Comparison of ENCODE assay signal across 8 mouse cellular contexts in genomic region chr3:109341631-109342030, GRCm38 (mm10). TPM values are rescaled to one million over a fixed set of nuclear protein-coding genes. Genes with fewer than 3 reads are reported as not detected.
DNase-seq lines count a peak whose midpoint lies in the region; ATAC-seq and TF ChIP-seq lines count a peak whose summit lies in the region.

No protein-coding gene starts in this region.

- 7% methylated on average over 8 of the region's 8 CpGs for WGBS in intestine, postnatal 0 days
- WGBS in lung, embryonic 14.5 days = 3% methylated on average over 8 of the region's 8 CpGs
- 6% methylated on average over 8 of the region's 8 CpGs for WGBS in neural tube, embryonic 13.5 days

- H3K36me3 ChIP-seq in intestine, postnatal 0 days (ENCODE audit: control insufficient read depth, insufficient read depth) = no peaks in the 10 kb centered on the region
- no peaks in the 10 kb centered on the region for H3K36me3 ChIP-seq in lung, embryonic 14.5 days (ENCODE audit: insufficient read depth)
- no peaks in the 10 kb centered on the region for H3K36me3 ChIP-seq in neural tube, embryonic 13.5 days

- peak overlapping the region; percentile 99 for H3K4me2 ChIP-seq in intestine, postnatal 0 days (replicated peaks; ENCODE audit: low read depth)
- peak overlapping the region; percentile 90 for H3K4me2 ChIP-seq in lung, embryonic 14.5 days
- H3K4me2 ChIP-seq in neural tube, embryonic 13.5 days = peak overlapping the region; percentile 77

- no peak overlapping the region for H3K9ac ChIP-seq in intestine, postnatal 0 days (ENCODE audit: low read depth, low read length)
- no peak overlapping the region for H3K9ac ChIP-seq in lung, embryonic 14.5 days
- H3K9ac ChIP-seq in neural tube, embryonic 13.5 days = peak overlapping the region; percentile 77

- no peak overlapping the region for H3K27ac ChIP-seq in intestine, postnatal 0 days (ENCODE audit: low read depth, low read length)
- no peak overlapping the region for H3K27ac ChIP-seq in lung, embryonic 14.5 days (ENCODE audit: low read depth)
- H3K27ac ChIP-seq in neural tube, embryonic 13.5 days (replicated peaks) = peak overlapping the region; percentile 93; the same call in 1 of the 2 replicates

- peaks cover 22% of the 10 kb centered on the region for H3K27me3 ChIP-seq in intestine, postnatal 0 days (replicated peaks; ENCODE audit: control insufficient read depth, insufficient read depth, low read length)
- peaks cover 15% of the 10 kb centered on the region for H3K27me3 ChIP-seq in lung, embryonic 14.5 days (ENCODE audit: insufficient read depth, low read length)
- no peaks in the 10 kb centered on the region for H3K27me3 ChIP-seq in neural tube, embryonic 13.5 days

- TF ChIP-seq CTCF in intestine, postnatal 0 days (IDR thresholded peaks at IDR 0.05; ENCODE audit: low read depth) = no peak
- TF ChIP-seq CTCF in lung, embryonic 14.5 days (IDR thresholded peaks at IDR 0.05; ENCODE audit: low read depth) = no peak

- 0 out of 2 replicates have a peak, but pooled peaks cover 2% of the 10 kb centered on the region for H3K4me1 ChIP-seq in intestine, postnatal 0 days (replicated peaks; ENCODE audit: control insufficient read depth, insufficient read depth, low read length)
- H3K4me1 ChIP-seq in lung, embryonic 14.5 days (ENCODE audit: insufficient read depth) = no peaks in the 10 kb centered on the region
- peaks cover 22% of the 10 kb centered on the region for H3K4me1 ChIP-seq in neural tube, embryonic 13.5 days (replicated peaks)

- peak; percentile 12 for DNase-seq in cerebellum, postnatal 14 days
- no peak for DNase-seq in cerebellum, postnatal 4 days (ENCODE audit: low spot score in 2 of 2)
- DNase-seq in brain, adult 2 months (ENCODE audit: low read depth, low spot score) = peak; percentile 21
- DNase-seq in heart, adult 18-20 months = peak; percentile 65 to 67
- DNase-seq in lung, embryonic 14.5 days = peak; percentile 34
- DNase-seq in frontal cortex, postnatal 10 days (ENCODE audit: low spot score in 2 of 2) = no peak

- peak overlapping the region; percentile 66 for H3K4me3 ChIP-seq in intestine, postnatal 0 days (ENCODE audit: low read depth, low read length)
- H3K4me3 ChIP-seq in lung, embryonic 14.5 days (ENCODE audit: low read depth, low read length) = peak overlapping the region; percentile 65
- peak overlapping the region; percentile 62 for H3K4me3 ChIP-seq in neural tube, embryonic 13.5 days

- H3K9me3 ChIP-seq in intestine, postnatal 0 days (ENCODE audit: control insufficient read depth) = no peaks in the 10 kb centered on the region
- no peaks in the 10 kb centered on the region for H3K9me3 ChIP-seq in lung, embryonic 14.5 days (ENCODE audit: low read depth, low read length)
- H3K9me3 ChIP-seq in neural tube, embryonic 13.5 days = no peaks in the 10 kb centered on the region

- no peak for ATAC-seq in intestine, postnatal 0 days
- ATAC-seq in lung, embryonic 14.5 days (ENCODE audit: insufficient read depth) = no peak
- ATAC-seq in neural tube, embryonic 13.5 days (ENCODE audit: low read depth) = no peak; the same call in 1 of the 2 replicates

RNA-seq across cellular contexts. Expression of gene Vav3, which starts 1.2 kb away (rescaled TPM):
- total RNA-seq in heart, adult 18-20 months (2021) = 1 to 10 TPM; 4.8 to 5.4 TPM
- 8.1 and 10.4 TPM in 2 replicates for polyA plus RNA-seq in intestine, postnatal 0 days (2015; fragmentation: Nextera tagmentation; extraction: Ambion mirVana)
- polyA plus RNA-seq in lung, embryonic 14.5 days (2014; fragmentation: Nextera tagmentation; extraction: Ambion mirVana) = 9.1 and 9.7 TPM in 2 replicates
- polyA plus RNA-seq in neural tube, embryonic 13.5 days (2015; fragmentation: Nextera tagmentation; extraction: Ambion mirVana) = 19.3 and 19.9 TPM in 2 replicates

Comparison
In these comparisons a context has a peak if more than half of its experiments do, and no peak if none do; other contexts are left out.
1. DNase-seq: peak in cerebellum, postnatal 14 days (2 of 2), brain, adult 2 months (single experiment), heart, adult 18-20 months (2 of 2) and lung, embryonic 14.5 days (single experiment); none in cerebellum, postnatal 4 days (0 of 2) and frontal cortex, postnatal 10 days (0 of 2).
2. Peak in every context shown above with its lines, with median percentiles within 50 percentile points of each other: H3K4me2 ChIP-seq and H3K4me3 ChIP-seq.